Mouse (Mus musculus): Measurements from ENCODE around the gene Tbc1d12. TPM values are rescaled to one million over a fixed set of nuclear protein-coding genes. Genes with fewer than 3 reads are reported as not detected.
A peak's percentile ranks its signal among the peaks of the same experiment; 100 is the strongest.

Gene Tbc1d12
- polyA plus RNA-seq, 1 experiment = not detected

GRCm38 (mm10) chr19:38930788-38931565, 94.6 kb downstream of the Tbc1d12 start, which contains the start of gene Hells:
Gene Hells, plus strand, starts transcription at chr19:38930915.
- TF ChIP-seq POLR2A (IDR thresholded peaks at IDR 0.05; ENCODE audit: insufficient read depth, low read depth, low read length) (peak; percentile 30; the same call in 1 of the 2 replicates), CTCF (IDR thresholded peaks at IDR 0.05; ENCODE audit: insufficient read depth, low read depth, low read length) (no peak)
- H3K4me1 ChIP-seq (ENCODE audit: control insufficient read depth, insufficient read depth, low read length) = 0 out of 2 replicates have a peak, but pooled peaks cover 2% of the 10 kb centered on the region
- H3K4me3 ChIP-seq (ENCODE audit: insufficient read depth, low read depth, low read length) = peak within 1 kb of the TSS; percentile 81
- WGBS = under 1% methylated on average over 76 of the region's 76 CpGs
- 0 out of 2 replicates have a peak within 1 kb of the TSS, but pooled peaks have one; percentile 16 for H3K27ac ChIP-seq (ENCODE audit: insufficient read depth, low read depth, low read length)

- Histone ChIP-seq H3K4me3 (ENCODE audit: insufficient read depth, low read depth, low read length) (no peak overlapping the region), H3K4me1 (ENCODE audit: control insufficient read depth, insufficient read depth, low read length) (0 out of 2 replicates have a peak, but pooled peaks cover 2% of the 10 kb centered on the region), H3K27ac (ENCODE audit: insufficient read depth, low read depth, low read length) (no peak overlapping the region)
- WGBS = 5% methylated on average over 6 of the region's 6 CpGs
- TF ChIP-seq POLR2A (IDR thresholded peaks at IDR 0.05; ENCODE audit: insufficient read depth, low read depth, low read length) = no peak
- TF ChIP-seq CTCF (IDR thresholded peaks at IDR 0.05; ENCODE audit: insufficient read depth, low read depth, low read length) = no peak
These were observed 95.1 kb downstream of the Tbc1d12 start for GRCm38 (mm10) chr19:38931566-38931890.

- no peaks in the 10 kb centered on the region for H3K4me1 ChIP-seq (ENCODE audit: control insufficient read depth, insufficient read depth, low read length)
- TF ChIP-seq CTCF (IDR thresholded peaks at IDR 0.05; ENCODE audit: insufficient read depth, low read depth, low read length) (no peak), POLR2A (IDR thresholded peaks at IDR 0.05; ENCODE audit: insufficient read depth, low read depth, low read length) (no peak)
- WGBS = 87% methylated on average over 2 of the region's 2 CpGs
- H3K4me3 ChIP-seq (ENCODE audit: insufficient read depth, low read depth, low read length) = no peak overlapping the region
- H3K27ac ChIP-seq (ENCODE audit: insufficient read depth, low read depth, low read length) = no peak overlapping the region
These were observed 108.4 kb downstream of the Tbc1d12 start for GRCm38 (mm10) chr19:38944590-38945307.

Other genes starting within 250 kb of the Tbc1d12 start
- not detected in 2 replicates for gene Noc3l, start 17.3 kb upstream of the Tbc1d12 start, polyA plus RNA-seq (2012; ENCODE audit: insufficient read depth, insufficient read length, low replicate concordance, missing spikeins)
- not detected in 2 replicates for gene Hells, start 94.3 kb downstream of the Tbc1d12 start, polyA plus RNA-seq (2012; ENCODE audit: insufficient read depth, insufficient read length, low replicate concordance, missing spikeins)
- gene Cyp2c55, start 170.4 kb downstream of the Tbc1d12 start, polyA plus RNA-seq (2012; ENCODE audit: insufficient read depth, insufficient read length, low replicate concordance, missing spikeins) = not detected in 2 replicates
- not detected in 2 replicates for gene Cyp2c65, start 224.4 kb downstream of the Tbc1d12 start, polyA plus RNA-seq (2012; ENCODE audit: insufficient read depth, insufficient read length, low replicate concordance, missing spikeins)

Data from olfactory bulb, adult 2 months (tissue).